Mouse (Mus musculus) kidney, postnatal 10 days (tissue): Measurements from ENCODE around the gene Dennd2a.
"Not testable (repeated sequence)": the region's sequence is repeated elsewhere in the genome, so short reads cannot be mapped to it uniquely, and the experiment has no call there.

Experiments used
- DNase-seq: peaks from one replicate; pipeline ENCODE4 v3.0.0; 2021; ENCODE audit warnings: mixed read lengths

Dennd2a gene

DNA sequence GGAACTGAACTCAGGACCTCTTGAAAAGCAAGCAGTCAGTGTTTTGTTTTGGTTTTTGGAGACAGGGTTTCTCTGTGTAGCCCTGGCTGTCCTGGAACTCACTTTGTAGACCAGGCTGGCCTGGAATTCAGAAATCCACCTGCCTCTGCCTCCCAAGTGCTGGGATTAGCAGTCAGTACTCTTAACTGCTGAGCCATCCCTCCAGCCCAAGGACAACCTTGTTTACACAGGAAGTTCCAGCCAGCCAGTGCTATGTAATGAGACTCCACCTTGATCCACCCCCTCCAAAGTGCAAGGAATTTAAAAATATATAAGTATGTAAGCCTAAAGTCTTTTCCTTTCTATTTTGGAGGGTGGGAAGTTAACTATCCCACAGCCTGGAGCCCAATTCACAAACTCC is 141.0 kb downstream of the Dennd2a start:
- DNase-seq: not testable (repeated sequence)

- peak; percentile 79 for DNase-seq
These were observed 141.9 kb downstream of the Dennd2a start for GRCm38 (mm10) chr6:39415762-39416161.

- DNase-seq: peak; percentile 18
These were observed 143.6 kb downstream of the Dennd2a start for GRCm38 (mm10) chr6:39414106-39414505.
